Mouse (Mus musculus) CH12.LX (cell line): ENCODE measurements at regions not wholly inside any gene's neighbourhood (a gene's known extent, or its start where the extent isn't known, plus 50 kb on each side); places are given as distances from the start of the nearest gene placed in this dataset.

ENCODE experiments used
- DNase-seq: peaks from one replicate; pipeline ENCODE4 v3.0.0-alpha.2; 2013; ENCODE audit errors: extremely low read depth
- H3K27ac ChIP-seq: 2 replicates; pipeline ENCODE4 v1.5.1; 2012; ENCODE audit warnings: low read depth, mild to moderate bottlenecking, control low read depth, moderate library complexity; ENCODE audit not compliant: insufficient read depth
- H3K27me3 ChIP-seq: replicated peaks from 2 replicates; pipeline ENCODE3; 2012; ENCODE audit warnings: inconsistent platforms
- H3K36me3 ChIP-seq, 2 experiments: replicated peaks in 1 of 2; 2 replicates each; pipeline versions ENCODE3 to v1.6.1; 2012; ENCODE audit warnings: inconsistent platforms in 1 of 2, low read length in 1 of 2, mild to moderate bottlenecking in 1 of 2, mixed read lengths in 1 of 2, moderate library complexity in 1 of 2; ENCODE audit not compliant: control insufficient read depth in 1 of 2, insufficient read depth in 1 of 2
- H3K4me1 ChIP-seq, 2 experiments: 2 replicates each; pipeline ENCODE4 v1.6.1; 2012; ENCODE audit warnings: inconsistent platforms in 1 of 2, moderate library complexity in 1 of 2; ENCODE audit not compliant: insufficient read depth in 2 of 2, control insufficient read depth in 1 of 2
- H3K4me2 ChIP-seq: 2 replicates; pipeline ENCODE4 v1.6.1; 2012; ENCODE audit warnings: low read depth, mild to moderate bottlenecking, control low read depth; ENCODE audit not compliant: poor library complexity, insufficient read depth, severe bottlenecking
- H3K4me3 ChIP-seq, 3 experiments: fragments of 150-350 bp in 1 of 3; sonication (generic) in 1 of 3; replicated peaks in 1 of 3; 2 replicates each; pipeline versions ENCODE3 to v1.5.1; 2011 to 2012; ENCODE audit warnings: low read depth in 2 of 3, low read length in 2 of 3, mild to moderate bottlenecking in 2 of 3, moderate library complexity in 2 of 3, control low read depth in 1 of 3, improper control_type of control experiment in 1 of 3, inconsistent platforms in 1 of 3, mixed read lengths in 1 of 3; ENCODE audit not compliant: poor library complexity in 1 of 3
- H3K79me2 ChIP-seq: replicated peaks from 2 replicates; pipeline ENCODE4 v1.6.1; 2012; ENCODE audit warnings: mild to moderate bottlenecking, moderate library complexity; ENCODE audit not compliant: control insufficient read depth, poor library complexity, insufficient read depth, severe bottlenecking; ENCODE audit errors: extremely low read depth
- H3K9ac ChIP-seq: 2 replicates; pipeline ENCODE4 v1.6.1; 2012; ENCODE audit warnings: low read depth, mild to moderate bottlenecking, control low read depth, moderate library complexity; ENCODE audit not compliant: insufficient read depth
- H3K9me3 ChIP-seq: replicated peaks from 2 replicates; pipeline ENCODE3; 2012; ENCODE audit warnings: low read length, inconsistent platforms, mixed read lengths
- BHLHE40 ChIP-seq: IDR thresholded peaks from 2 replicates; pipeline ENCODE4 v1.6.1; 2011; ENCODE audit warnings: mild to moderate bottlenecking, low read depth, low read length, improper control_type of control experiment
- CTCF ChIP-seq, 2 experiments: IDR thresholded peaks in 1 of 2; conservative IDR thresholded peaks in 1 of 2; 2 replicates each; pipeline ENCODE4 v1.5.1; 2011 to 2012; ENCODE audit warnings: low read depth in 2 of 2, low read length in 2 of 2, improper control_type of control experiment in 1 of 2, inconsistent platforms in 1 of 2, mild to moderate bottlenecking in 1 of 2, moderate library complexity in 1 of 2
- EP300 ChIP-seq: IDR thresholded peaks from 2 replicates; pipeline ENCODE4 v1.6.1; 2011; ENCODE audit warnings: low read length, improper control_type of control experiment
- HCFC1 ChIP-seq: IDR thresholded peaks from 2 replicates; pipeline ENCODE4 v1.6.1; 2012; ENCODE audit warnings: low read depth, mild to moderate bottlenecking, inconsistent platforms, low read length, improper control_type of control experiment
- JUN ChIP-seq: IDR thresholded peaks from 2 replicates; pipeline ENCODE4 v1.6.1; 2011; ENCODE audit warnings: low read depth, mild to moderate bottlenecking, low read length, improper control_type of control experiment, moderate library complexity; ENCODE audit not compliant: insufficient read depth
- JUND ChIP-seq: conservative IDR thresholded peaks from 2 replicates; pipeline ENCODE4 v1.6.1; 2011; ENCODE audit warnings: low read depth, low read length, improper control_type of control experiment
- KAT2A ChIP-seq: IDR thresholded peaks from 2 replicates; pipeline ENCODE4 v1.6.1; 2012; ENCODE audit warnings: low read length, improper control_type of control experiment, inconsistent platforms; ENCODE audit not compliant: insufficient replicate concordance
- MAFK ChIP-seq: IDR thresholded peaks from 2 replicates; pipeline ENCODE4 v1.6.1; 2011; ENCODE audit warnings: low read length, improper control_type of control experiment; ENCODE audit not compliant: insufficient replicate concordance
- MXI1 ChIP-seq: IDR thresholded peaks from 2 replicates; pipeline ENCODE4 v1.6.1; 2011; ENCODE audit warnings: mild to moderate bottlenecking, low read depth, low read length, improper control_type of control experiment
- NELFE ChIP-seq: IDR thresholded peaks from 2 replicates; pipeline ENCODE4 v1.6.1; 2011; ENCODE audit warnings: low read depth, low read length, improper control_type of control experiment
- NRF1 ChIP-seq: IDR thresholded peaks from 2 replicates; pipeline ENCODE4 v1.6.1; 2014; ENCODE audit warnings: low read depth, mild to moderate bottlenecking, inconsistent platforms, low read length, improper control_type of control experiment, moderate library complexity
- PAX5 ChIP-seq: IDR thresholded peaks from 2 replicates; pipeline ENCODE4 v1.6.1; 2012; ENCODE audit warnings: low read length, inconsistent platforms, mixed read lengths
- POLR2A ChIP-seq: IDR thresholded peaks from 2 replicates; pipeline ENCODE4 v1.6.1; 2011; ENCODE audit warnings: low read depth, mild to moderate bottlenecking, improper control_type of control experiment, low read length
- POLR2AphosphoS2 ChIP-seq: IDR thresholded peaks from 2 replicates; pipeline ENCODE4 v1.6.1; 2011; ENCODE audit warnings: low read depth, low read length, improper control_type of control experiment
- ZC3H11A ChIP-seq: IDR thresholded peaks from 2 replicates; pipeline ENCODE4 v1.6.1; 2012; ENCODE audit warnings: low read depth, mild to moderate bottlenecking, inconsistent platforms, low read length, improper control_type of control experiment
- ZKSCAN1 ChIP-seq: IDR thresholded peaks from 2 replicates; pipeline ENCODE4 v1.6.1; 2012; ENCODE audit warnings: low read depth, inconsistent platforms, low read length, improper control_type of control experiment, borderline replicate concordance
- ZNF384 ChIP-seq: IDR thresholded peaks from 2 replicates; pipeline ENCODE4 v1.6.1; 2012; ENCODE audit warnings: low read depth, low read length, improper control_type of control experiment, inconsistent platforms
- dilution Hi-C: fragments of 300-500 bp; cut with MboI; formaldehyde crosslinking; loops from 2 replicates; pipeline ENCODE4 v1.14.3; 2020; ENCODE audit warnings: low sequenced_read_pairs; ENCODE audit not compliant: extremely low pct_unique_long_range_greater_than_20kb, extremely low pct_ligation_motif_present
- in situ Hi-C: fragments of 300-500 bp; cut with MboI; formaldehyde crosslinking; loops from 3 replicates; pipeline ENCODE4 v1.14.3; 2019; ENCODE audit warnings: low sequenced_read_pairs, low pct_ligation_motif_present, low pct_unique_long_range_greater_than_20kb, mixed read lengths

- DNase-seq, result no peak
- 0 out of 4 replicates have a peak, but pooled peaks cover 0 to 3% of the 10 kb centered on the region in 2 experiments for H3K4me1 ChIP-seq
- H3K27me3 ChIP-seq, result no peaks in the 10 kb centered on the region
- H3K4me2 ChIP-seq, result no peak overlapping the region
- H3K9ac ChIP-seq, result no peak overlapping the region
- H3K4me3 ChIP-seq, result no peak overlapping the region
- TF ChIP-seq BHLHE40 (no peak), KAT2A (no peak), PAX5 (no peak), JUND (no peak), MAFK (no peak), CTCF (conservative IDR thresholded peaks at IDR 0.05 in 1 of 2, IDR thresholded peaks at IDR 0.05 in 1 of 2; ENCODE audit: low read depth in 2 of 2, low read length in 2 of 2) (no peak), POLR2A (no peak), HCFC1 (no peak)
- TF ChIP-seq, all 38 proteins: peak for 0
- H3K79me2 ChIP-seq, result no peaks in the 10 kb centered on the region
- no peaks in the 10 kb centered on the region for H3K36me3 ChIP-seq
- H3K27ac ChIP-seq, result no peak overlapping the region
- H3K9me3 ChIP-seq, result peaks cover 3% of the 10 kb centered on the region
- dilution Hi-C loops (no loop called here), in situ Hi-C loops (no loop called here)
Observed at GRCm38 (mm10) chr7:83050833-83051497, 183.8 kb downstream of the Mex3b start.

GRCm38 (mm10) chr7:83056101-83056935, 189.2 kb downstream of the Mex3b start:
- Histone ChIP-seq H3K27ac (no peak overlapping the region), H3K36me3 (no peaks in the 10 kb centered on the region), H3K9me3 (no peaks in the 10 kb centered on the region), H3K79me2 (no peaks in the 10 kb centered on the region), H3K4me3 (no peak overlapping the region), H3K4me1 (0 out of 4 replicates have a peak, but pooled peaks cover 0 to 3% of the 10 kb centered on the region in 2 experiments), H3K9ac (no peak overlapping the region), H3K4me2 (no peak overlapping the region), H3K27me3 (no peaks in the 10 kb centered on the region)
- no peak for DNase-seq
- TF ChIP-seq ZC3H11A, result no peak
- TF ChIP-seq HCFC1, result no peak
- no peak for TF ChIP-seq JUND
- no peak for TF ChIP-seq ZNF384
- TF ChIP-seq BHLHE40, result no peak
- no peak for TF ChIP-seq MXI1
- TF ChIP-seq NELFE, result no peak
- TF ChIP-seq NRF1, result no peak
- no peak for TF ChIP-seq JUN
- TF ChIP-seq ZKSCAN1, result no peak
- TF ChIP-seq EP300, result no peak
- no peak for TF ChIP-seq POLR2AphosphoS2
- in situ Hi-C loops, result no loop called here
- dilution Hi-C loops, result no loop called here
